Mouse (Mus musculus) lung, adult 2 months (tissue): ENCODE results near the gene Dlgap1.

Experiments
- CTCF ChIP-seq: fragments of 200-500 bp; IDR thresholded peaks from 2 replicates; pipeline ENCODE4 v1.5.1; 2011; ENCODE audit warnings: mild to moderate bottlenecking, low read length, control low read depth; ENCODE audit not compliant: insufficient read depth
- POLR2A ChIP-seq: fragments of 200-500 bp; IDR thresholded peaks from 2 replicates; pipeline ENCODE4 v1.6.1; 2011; ENCODE audit warnings: low read depth, mild to moderate bottlenecking, control low read depth, low read length, borderline replicate concordance; ENCODE audit errors: extremely low read depth

GRCm38 (mm10) chr17:70510441-70510840 is 541.6 kb downstream of the Dlgap1 start:
- TF ChIP-seq CTCF = no peak
- no peak for TF ChIP-seq POLR2A
